Mouse (Mus musculus) adrenal gland, adult 8-10 months (tissue): Measurements from ENCODE around the gene Acot11. TPM values are rescaled to one million over a fixed set of nuclear protein-coding genes. Genes with fewer than 3 reads are reported as not detected.
"Not testable (repeated sequence)": the region's sequence is repeated elsewhere in the genome, so short reads cannot be mapped to it uniquely, and the experiment has no call there.

ENCODE experiments used
- DNase-seq: peaks from one replicate; pipeline ENCODE4 v3.0.0; 2022
- total RNA-seq, 4 experiments: library from RNA; stranded (reverse); gene quantifications; 2 replicates each; pipeline ENCODE4 v1.2.4; 2022

The Acot11 gene
- total RNA-seq, 4 experiments from 2014 or later: 7.7 to 65.3 (median 27.8) TPM

DNA sequence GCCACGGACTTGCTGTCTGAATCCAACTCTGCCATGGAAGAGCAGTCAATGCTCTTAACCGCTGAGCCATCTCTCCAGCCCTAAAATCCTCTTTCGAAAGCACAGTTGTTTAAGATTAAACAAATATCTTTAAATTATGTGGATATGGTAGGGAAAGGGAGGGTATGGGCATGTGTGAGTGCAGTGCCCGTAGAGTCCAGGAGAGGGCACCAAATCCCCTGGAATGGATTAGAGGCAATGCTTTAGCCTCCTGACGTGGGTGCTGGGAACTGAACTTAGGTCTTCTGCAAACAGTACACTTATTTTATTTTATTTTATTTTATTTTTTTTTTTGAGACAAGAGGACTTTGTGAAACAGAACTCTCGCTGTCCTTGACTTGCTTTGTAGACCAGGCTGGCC is 5.2 kb upstream of the Acot11 start:
- no peak for DNase-seq

DNA sequence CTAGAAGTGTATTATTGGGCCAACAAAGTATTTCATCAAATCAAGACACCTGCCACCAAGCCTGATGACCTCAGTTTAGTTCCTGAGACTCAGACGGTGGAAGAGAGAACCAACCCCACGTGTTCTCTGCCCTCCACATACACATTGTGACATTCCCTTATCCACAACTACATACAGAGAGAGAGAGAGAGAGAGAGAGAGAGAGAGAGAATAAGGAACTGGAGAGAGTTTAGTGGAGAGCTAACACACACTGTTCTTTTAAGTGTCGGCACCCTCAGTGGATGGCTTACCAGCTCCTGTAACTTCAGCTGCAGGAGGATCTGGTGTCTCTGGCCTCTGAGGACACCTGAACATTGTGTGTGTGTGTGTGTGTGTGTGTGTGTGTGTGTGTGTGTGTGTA is 2.5 kb upstream of the Acot11 start:
- DNase-seq: no peak

DNA sequence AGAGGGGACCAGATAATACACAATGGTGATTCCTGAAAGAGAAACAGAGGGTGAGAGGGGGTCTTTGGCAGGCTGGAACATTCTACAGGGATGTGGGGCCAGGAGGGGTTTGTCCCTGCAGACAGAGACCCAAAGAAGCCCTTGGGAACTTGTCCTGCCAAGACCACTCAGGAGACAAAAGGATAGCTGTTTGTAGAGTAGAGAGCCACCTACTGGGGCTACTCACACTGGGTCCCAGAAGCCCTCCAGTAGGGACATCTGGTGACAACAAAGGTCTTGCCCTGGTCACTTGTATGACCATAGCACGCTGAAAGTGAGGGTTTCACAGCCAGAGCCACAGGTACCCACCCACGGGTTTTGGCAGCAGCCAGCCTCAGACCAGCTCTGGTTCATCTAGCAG is 1.1 kb upstream of the Acot11 start:
- no peak for DNase-seq

DNA sequence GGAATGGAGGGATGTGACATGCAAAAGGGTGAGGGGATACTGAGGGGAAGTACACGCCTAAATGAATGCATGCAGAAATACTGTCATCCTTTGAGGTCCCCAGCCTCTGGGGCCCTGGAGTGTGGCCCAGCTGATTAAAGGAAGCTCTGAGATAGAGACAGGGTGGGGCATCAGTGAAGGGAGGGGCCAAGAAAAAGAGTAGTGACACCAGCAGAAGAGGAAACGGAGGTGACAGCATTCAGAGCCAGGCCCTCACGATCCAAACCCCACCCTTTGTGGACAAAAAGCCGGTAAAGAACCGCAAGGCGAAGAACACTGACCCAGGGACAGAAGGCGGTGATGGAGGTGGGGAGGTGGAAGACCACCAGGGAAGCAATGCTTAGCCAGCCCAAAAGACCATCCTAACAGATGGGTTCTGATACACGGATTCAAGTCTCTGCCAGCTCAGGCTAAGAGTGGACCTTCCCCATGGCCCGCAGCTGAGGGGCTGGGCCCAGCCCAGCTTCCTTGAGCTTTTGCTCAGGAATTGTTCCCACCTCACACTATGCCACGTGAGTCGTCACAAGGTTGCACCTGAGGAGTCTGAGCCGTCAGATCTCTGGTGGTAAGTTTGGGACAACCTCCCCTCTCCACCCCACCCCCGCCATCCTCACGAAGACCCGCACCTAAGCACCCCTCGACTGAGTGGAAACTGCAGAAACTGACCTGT is 443 bp downstream of the Acot11 start:
- DNase-seq: no peak

DNA sequence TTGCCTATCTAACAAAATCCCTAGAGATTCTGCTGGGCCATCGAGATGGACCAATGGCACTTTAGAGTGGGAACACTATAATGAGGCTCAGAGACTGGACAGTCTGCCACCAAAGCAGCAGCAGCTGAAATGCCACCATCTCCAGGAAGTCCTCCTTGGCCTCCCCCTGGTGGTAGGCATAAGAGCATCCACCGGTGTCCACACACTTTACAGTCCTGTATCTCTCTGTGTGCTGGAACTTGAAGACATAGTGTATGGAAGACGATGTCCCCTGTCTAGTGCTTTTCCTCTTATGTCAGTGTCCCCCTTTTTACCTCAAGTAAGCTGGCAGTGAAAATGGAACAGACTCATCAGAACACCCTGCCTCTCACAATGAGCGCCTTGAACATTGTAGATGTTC is 1.0 kb downstream of the Acot11 start:
- DNase-seq: no peak

DNA sequence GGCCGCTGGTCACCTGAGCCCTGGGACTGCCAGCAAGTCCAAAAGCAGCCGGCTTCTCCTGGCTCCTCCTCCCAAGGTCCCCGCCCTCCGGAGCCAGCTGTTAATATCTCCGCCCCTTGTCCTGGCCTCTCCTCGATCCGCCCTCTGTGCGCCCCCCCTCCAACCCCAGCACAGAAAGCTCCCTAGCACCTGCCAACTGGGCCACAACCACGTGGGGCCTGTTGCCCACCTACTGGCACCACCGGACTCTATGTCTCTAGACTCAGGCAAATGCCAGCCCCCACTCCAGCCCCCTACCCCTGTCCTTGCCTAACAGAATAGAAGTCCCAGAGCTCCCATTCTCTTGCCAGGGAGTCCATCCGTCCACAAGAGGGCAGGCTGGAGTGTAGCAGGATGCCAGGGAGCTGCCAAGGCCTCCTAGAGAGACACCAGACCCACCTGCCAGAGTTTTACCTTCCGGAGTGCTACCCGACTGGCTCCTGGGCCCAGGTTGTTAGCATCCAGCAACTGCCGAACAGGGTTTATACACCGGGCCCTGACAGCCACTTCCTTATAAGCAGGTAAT is 4.9 kb downstream of the Acot11 start:
- DNase-seq: peak; percentile 55

DNA sequence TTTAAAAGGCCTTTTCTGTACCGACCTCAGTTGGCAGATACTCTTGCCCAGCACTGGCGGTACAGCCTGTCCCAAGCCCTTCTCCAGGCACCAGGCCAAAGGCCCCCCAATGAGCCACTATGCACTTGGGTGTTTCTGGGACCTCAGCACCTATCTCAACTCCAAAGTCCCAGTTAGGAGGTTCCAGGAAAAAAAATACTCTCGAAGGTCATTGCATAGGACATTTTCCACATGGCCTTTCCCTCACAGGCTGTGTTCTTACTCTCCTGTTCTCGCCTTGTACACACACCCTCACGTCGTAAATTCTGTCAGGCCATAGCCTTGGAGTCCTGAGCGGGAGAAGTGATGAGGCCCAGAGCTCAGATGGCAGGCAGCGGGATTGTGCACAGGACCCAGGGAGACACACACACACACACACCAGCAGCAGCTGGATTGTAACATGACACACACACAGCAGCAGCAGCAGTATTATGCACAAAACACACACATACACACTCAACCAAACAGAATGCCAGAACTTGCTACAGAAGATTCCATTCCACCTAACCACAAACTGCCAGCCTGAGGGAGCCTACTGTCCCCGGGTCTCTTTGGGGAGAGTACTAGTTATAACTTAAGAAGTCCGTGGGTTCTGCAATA is 5.8 kb downstream of the Acot11 start:
- DNase-seq: peak; percentile 21

DNA sequence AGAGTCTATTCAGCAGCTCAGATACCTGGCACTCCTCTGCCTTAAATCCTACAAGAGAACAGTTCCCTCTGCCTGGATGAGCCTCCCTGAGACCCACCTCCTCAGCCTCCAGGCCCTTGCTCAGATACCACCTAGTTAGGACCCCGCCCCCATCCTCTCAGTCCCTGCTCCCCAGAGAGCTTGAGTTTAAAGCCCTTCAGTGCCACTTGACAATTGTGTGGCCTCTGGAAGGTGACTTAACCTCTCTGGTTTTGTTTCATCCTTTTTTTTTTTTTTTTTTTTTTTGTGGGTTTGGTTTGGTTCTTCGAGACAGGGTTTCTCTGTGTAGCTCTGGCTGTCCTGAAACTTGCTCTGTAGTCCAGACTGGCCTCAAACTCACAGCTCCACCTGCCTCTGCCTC is 9.5 kb downstream of the Acot11 start:
- DNase-seq: no peak

DNA sequence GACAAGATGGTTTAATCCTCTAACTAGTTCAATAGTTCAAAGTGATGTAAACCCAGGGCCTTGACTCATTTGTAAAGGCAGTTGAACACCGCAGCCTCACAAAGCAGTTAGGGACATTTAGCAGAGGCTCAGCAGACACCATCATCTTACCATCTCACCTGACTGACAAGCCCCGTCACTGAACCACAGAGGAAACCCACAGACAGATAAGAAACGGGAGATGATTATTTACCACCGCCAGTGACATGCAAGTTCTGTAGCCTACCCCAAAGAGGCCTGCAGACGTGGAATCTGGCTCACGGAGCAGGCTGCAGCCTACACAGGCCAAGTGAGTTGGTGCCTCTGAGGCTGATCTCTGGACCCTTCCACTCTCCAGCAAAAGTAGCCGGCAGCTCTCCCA is 10.6 kb downstream of the Acot11 start:
- DNase-seq: no peak

DNA sequence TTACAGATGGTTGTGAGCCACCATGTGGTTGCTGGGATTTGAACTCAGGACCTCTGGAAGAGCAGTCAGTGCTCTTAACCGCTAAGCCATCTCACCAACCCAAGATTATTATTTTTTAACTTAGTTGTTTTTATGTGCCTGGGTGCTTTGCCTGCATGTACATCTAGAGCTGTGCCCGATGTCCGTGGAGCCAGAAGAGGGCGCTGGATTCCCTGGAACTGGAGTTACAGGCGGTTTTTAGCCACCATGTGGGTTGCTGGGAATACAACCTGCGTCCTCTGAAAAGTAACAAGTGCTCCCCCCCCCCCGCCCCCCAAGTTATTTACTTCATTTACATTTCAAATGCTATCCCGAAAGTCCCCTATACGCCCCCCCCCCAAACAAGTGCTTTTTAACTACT is 11.0 kb downstream of the Acot11 start:
- not testable (repeated sequence) for DNase-seq

DNA sequence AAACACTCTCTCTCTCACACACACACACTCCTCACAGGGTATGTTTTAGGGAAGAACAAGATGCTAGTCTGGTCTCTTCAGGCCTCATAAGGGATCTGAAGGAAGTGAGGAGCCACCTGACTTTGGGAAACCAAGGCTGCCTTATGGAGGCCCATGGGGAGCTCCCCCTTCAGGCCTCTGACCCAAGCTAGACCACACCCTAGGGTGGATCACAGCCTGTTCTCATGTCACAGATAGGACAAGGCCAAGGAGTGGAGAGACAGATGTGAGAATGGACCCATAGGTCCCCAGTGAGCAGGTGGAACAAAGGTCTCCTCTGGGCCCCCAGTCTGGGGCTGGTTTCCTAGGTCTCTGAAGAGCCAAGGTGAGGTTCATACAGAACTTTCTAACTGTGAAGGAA is 12.5 kb downstream of the Acot11 start:
- DNase-seq: no peak

DNA sequence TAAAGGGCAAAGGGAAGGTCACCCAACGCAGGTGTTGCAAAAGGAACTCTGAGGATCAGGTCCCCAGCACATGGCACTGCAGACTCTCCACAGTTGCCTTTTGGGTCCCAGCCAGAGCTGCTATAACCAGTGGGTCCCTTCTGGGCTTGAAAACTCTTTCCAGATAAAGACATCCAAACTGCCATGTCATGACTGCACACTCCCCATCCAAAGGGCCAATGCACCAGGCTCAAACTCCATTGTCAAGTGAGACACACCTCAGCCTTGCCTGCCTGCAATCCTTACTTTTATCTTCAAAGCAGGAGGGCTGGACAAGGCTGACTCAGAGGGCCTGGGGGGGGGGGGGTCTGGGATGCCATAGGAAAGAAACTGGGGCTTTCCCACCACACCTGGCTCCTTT is 13.9 kb downstream of the Acot11 start:
- no peak for DNase-seq

DNA sequence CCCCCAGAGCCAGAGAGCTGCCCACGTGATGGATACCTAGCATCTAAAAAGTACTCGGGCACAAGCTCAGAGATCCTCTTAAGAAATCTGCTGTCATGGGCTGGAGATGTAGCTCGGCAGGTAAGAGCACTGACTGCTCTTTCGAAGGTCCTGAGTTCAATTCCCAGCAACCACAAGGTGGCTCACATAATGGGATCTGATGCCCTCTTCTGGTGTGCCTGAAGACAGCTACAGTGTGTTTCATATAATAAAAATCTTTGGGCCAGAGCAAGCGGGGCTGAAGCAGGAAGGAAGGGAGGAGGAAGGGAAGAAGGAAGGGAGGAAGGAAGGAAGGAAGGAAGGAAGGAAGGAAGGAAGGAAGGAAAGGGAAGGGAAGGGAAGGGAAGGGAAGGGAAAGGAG is 14.6 kb downstream of the Acot11 start:
- not testable (repeated sequence) for DNase-seq

DNA sequence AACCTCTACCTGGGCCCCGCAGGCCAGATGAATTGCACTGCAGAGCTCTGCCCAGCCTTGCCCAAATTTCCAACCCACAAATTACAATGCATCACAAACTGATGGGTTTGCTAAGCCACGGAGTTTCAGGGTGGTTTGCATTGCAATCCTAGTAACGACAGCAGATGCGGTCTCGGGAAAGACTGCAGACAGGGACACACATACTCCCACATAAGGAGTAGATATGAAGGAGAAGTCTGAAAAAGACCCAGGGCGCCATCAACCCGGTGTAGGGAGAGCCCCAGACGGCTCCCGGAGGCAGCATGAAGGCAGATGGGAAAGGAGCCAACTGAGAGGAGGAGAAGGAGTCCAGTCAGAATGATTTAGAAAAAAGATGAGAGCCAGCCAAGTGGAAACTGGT is 15.1 kb downstream of the Acot11 start:
- DNase-seq: no peak

DNA sequence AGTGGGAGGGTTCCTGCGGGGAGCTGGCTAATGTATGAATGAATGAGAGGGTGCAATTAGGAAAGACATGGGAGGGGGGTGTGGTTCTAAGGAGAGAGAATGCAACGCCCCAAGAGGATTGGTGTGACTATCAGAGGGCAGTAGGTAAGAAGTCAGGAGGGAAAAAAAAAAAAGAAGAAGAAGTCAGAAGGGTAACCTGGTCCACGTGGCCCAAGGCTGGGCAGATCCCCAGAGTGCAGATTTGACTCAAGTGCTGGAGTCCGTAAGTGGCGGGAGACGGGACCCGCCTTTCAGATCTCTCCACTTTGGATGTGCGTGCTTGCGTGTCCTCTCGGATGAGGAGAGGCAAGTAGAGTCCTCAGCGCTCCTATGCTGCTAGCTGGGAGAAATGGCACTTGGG is 16.2 kb downstream of the Acot11 start:
- no peak for DNase-seq

DNA sequence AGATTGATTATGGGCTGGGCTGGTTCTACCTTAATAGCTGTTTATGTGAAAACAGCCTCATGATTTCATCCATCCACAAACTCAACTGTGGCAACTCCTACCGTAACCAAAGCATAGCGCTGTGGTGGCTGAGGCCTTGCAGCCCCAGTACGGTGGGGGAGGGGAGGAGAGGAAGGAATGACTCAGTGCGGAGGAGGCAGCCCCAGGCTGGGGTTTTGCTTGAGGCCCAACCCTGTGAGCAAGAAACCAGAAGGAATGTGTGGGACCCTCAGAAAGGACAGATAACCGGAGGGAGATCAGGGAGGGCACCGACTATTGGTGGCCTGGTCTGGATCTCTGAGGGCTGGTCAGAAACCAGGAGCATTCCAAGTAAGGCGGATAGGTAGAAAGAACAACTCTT is 17.0 kb downstream of the Acot11 start:
- DNase-seq: no peak

DNA sequence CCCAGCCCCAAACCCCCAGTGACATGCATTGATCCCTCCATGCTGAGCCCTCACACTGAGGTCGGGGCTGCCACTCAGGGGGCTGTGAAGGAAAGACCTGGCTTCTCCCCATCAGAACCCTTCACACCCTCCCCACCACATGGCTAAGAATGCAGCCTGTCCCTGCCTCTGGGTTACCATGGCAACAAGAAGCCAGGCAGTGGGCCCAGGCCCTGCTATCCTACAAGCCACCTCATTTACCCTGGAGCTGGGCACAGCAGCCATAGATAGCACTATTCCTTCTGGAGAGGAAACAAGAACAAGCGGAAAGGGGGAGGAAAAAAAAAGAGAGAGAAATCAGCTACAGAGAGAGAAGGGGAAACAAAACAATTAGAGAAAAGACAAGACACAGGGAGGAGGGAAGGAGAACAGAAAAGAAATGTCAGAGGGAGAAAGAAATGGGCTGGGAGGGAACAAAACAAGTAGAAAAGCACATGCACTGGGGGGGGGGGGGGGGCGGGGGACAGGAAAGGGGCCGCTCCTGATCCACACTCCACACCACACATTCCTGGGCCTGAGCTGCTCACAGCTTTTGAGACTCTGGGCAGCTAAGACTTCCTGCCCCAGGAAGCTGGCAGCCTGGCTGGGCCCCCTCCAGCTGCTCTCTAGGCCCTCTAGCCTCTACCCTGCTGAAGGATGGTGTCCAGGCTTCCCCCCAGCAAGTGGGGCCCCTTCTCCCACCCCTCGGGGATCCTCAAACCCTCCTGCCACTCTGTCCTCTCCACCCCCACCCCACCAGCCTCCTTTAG is 18.9 kb downstream of the Acot11 start:
- no peak for DNase-seq

DNA sequence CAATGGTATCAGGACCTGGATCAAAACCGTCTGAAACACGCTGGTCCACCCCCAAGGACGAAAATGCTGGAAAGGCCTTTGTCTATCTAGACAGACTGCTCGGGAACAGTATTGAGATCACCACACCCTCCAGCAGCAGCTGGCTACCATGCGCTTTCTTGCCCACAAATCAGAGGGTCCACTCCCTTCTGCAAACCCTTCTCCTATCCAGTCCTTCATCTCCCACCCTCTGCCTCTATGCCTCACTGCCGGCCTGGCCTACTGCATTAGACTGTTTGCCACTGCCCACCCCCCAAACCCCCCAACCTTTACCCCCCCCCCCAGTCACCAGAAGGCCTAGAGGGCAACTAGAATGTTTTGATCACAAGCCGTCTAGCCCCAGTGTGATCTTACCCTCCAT is 19.5 kb downstream of the Acot11 start:
- no peak for DNase-seq

DNA sequence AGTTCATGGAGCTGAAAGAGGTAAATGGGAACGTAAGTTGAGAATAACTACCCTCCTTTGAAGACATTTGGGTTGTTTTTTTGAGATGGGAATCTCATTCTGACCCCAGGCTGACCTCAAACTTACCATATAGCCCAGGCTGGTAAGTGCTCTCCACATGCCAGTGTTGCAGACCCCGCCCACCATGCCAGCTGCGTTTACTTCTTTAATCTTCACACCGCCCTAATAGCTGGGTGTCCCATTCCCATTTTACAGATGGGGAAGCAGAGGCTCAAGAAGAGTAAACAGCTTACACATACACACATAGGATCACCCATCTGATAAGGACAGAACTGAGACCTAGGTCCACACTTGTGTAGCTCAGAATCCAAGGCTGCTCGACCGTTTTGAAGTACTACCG is 20.0 kb downstream of the Acot11 start:
- DNase-seq: no peak

DNA sequence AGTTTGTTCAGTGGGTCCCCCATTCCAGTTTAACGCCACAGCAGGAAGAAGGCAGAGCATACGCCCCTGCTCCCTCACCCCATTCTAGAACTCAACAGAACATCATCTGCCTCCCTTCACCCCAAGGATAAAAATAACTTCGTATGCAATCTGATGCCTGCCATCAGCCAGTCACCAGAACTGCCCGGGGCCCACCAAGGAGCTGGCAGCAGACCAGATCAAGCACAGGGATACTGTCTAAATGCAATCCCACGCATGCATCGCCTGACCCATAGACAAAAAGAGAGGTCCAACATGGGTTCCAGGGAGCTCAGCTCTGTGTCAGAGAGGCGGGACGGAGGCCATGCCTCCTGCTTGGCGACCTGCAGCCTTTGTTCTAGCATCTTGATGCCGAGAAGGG is 21.7 kb downstream of the Acot11 start:
- no peak for DNase-seq

DNA sequence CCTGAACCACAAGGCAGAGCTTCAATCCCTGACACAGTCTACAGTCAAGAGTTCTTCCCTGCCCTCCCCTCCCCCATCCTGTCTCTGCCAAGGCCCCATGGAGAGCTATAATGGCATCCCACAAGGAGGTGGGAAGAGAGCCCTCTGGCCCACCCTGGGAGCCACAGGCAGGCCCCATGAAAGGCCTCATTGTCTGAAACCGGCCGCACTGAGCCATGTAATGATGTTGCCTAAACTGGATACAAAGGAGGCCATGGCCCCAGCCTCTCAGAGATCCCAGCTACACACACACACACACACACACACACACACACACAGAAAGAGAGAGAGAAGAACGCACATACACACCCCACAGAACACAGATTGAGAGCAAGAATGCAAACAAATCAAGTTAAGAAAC is 24.8 kb downstream of the Acot11 start:
- DNase-seq: no peak

DNA sequence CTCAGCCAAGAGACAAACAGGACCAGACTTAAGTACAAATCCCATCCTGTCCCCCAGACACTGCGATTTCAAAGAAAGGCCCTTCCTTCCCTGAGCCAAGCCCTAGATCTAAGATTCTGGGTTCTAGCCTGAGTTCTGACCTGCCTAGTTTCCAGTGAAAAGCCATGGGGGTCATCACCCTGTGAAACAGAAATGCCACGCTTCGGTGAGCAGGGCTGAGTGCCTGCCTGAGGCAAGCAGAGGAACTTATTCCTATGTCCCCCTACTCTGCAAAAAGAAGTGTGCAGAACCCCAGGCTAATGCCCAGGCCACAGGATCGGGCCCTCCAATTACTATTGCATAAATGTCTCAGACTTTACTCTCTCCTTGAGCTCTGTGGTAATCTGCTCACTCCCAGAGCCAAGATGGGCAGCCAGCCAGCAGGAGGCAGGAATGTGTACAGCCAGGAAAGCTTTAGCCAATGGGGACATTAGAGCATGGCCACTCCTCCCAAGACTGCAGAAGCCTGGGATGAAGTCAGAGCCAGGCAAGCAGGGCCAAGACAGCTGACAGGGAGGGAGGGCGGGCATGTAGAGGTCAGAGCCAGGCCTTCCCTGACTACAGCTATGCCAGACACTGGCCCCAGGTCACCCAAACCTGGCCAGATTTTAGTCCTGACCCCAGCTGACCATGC is 26.5 kb downstream of the Acot11 start:
- DNase-seq: peak; percentile 96

DNA sequence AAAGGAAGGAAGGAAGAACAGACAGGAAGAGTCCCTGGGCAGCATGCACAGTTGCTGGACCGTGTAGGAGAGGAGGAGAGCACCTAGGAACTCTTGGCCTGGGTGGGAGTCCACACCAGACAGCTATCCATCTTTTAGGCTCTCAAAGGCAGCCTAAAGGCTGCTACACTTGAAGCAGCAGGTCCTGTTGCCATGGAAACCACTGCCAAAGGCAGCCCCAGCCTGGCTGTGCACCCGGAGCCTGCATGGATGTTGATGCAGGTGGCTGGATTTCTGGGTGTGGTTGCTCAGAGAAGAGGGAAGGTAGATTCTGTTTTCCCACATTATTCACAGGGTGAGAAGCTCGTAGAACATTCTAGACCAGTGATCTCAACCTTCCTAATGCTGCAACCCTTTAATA is 27.8 kb downstream of the Acot11 start:
- no peak for DNase-seq
